Mouse (Mus musculus) cortical plate, adult 2 months (tissue): ENCODE results near the gene Zfp583.

Source experiments
- CTCF ChIP-seq: fragments of 200-500 bp; IDR thresholded peaks from 2 replicates; pipeline ENCODE4 v1.5.1; 2011; ENCODE audit warnings: mild to moderate bottlenecking, control low read depth, low read length; ENCODE audit not compliant: insufficient read depth; ENCODE audit errors: extremely low read depth
- POLR2A ChIP-seq: fragments of 200-500 bp; IDR thresholded peaks from 2 replicates; pipeline ENCODE4 v1.6.1; 2011; ENCODE audit warnings: mild to moderate bottlenecking, low read length, control low read depth; ENCODE audit not compliant: insufficient read depth; ENCODE audit errors: extremely low read depth

DNA sequence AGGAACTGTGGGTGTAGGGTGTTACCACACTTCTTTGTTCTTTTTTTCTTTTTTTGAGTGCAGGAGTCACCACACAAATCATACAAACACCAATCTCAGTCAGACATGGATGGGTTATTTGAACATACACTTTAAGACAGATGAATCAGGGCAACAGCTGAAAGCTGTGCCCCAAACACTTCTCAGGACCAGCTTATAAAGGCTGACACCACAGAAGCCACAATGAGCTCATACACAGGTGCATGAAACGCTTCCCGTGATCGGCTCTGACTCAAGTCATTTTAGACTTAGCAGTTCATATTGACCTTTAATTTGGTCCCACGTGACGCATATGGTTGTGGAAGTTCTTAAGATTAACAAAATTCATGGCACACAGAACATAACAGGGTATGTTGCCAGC is 8.8 kb upstream of the Zfp583 start:
- TF ChIP-seq CTCF (no peak), POLR2A (no peak)
